Mouse (Mus musculus) left cerebral cortex, postnatal 14 days (tissue): ENCODE measurements at regions not wholly inside any gene's neighbourhood (a gene's known extent, or its start where the extent isn't known, plus 50 kb on each side); places are given as distances from the start of the nearest gene placed in this dataset.

ENCODE experiments used
- DNase-seq, 2 experiments: peaks; one replicate each; pipeline ENCODE4 v3.0.0; 2021 to 2022; ENCODE audit warnings: low spot score in 2 of 2, mixed read lengths in 1 of 2
- intact Hi-C: fragments of 180-260 bp; cut with DNase I; formaldehyde crosslinking; loops from one replicate; pipeline ENCODE4 v1.15.1; 2025

DNA sequence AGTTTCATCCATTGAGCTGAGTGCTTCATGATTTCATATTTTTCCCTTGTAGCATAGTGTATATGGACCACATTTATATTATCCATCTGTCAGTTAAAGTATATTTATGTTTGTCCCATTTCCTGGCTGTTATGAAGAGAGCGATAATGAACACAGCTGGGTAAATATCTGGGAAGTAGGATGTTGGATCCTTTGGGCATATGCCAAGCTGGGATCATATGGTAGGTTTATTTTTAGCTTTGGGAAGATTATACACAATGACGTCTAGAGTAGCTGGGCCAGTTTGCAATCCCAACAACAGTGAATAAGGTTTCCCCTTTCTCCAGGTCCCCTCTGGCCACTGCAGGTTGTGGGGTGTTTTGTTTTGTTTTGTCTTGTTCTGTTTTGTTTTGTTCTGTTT lies 164.5 kb downstream of the Gm765 start:
- intact Hi-C loops = no loop called here
- peak in 1 of 2 experiments; percentile 3 for DNase-seq

DNA sequence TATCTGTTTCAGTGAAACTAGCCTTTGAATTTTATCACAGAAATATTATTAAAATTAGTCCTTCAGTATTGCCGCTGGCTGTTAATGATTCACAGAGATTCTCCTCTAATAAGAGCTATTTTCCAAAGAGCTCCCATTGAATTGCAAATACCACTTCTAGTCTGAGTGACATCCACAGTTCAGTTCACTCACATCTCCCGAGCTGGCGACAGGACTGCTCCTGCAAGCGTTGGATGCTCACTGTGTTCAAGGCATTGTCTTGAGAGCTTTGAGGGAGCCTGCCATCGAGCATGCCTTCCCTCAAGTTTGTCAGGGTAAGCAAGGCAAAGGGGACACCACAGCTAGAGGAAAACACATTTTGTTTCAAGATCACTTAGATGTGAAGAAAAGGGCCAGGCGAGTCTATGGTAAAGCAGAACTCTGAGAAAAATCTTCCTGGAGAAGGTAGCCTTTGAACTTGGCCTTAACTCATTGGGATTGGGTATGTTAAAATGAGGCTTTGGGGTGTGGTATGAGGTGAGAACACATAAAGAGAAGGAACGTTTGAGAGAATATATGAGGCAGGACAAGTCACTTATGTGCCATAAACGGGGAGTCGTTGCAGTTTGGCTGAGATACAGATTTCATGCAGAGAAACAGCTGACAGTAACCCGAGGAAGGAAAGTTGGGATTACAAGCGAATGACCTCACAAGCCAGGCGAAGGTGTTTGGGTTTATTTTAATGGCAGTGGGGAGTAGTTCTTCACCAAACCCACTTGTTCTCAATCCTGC lies 193.3 kb downstream of the Gm765 start:
- intact Hi-C loops = no loop called here
- no peak for DNase-seq

DNA sequence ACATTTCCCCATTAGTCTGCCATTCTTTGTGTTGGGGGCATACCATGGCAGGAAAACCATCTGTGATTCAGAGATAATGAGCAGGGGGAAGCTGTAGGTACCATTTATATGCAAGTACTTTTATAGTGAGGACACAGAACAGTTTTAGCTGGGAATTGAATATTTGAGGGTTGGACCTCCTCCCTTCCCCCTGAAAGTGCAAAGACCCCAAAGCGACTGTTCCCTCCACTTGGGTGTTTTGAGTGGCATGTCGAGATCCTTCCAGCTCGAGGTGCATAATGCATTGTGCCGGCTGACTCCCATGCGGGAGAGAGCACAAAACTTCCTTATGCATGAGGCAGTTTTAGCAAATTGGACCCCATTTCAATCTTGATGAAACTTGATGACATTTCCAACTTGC lies 194.7 kb downstream of the Gm765 start:
- intact Hi-C loops = no loop called here
- DNase-seq = no peak

DNA sequence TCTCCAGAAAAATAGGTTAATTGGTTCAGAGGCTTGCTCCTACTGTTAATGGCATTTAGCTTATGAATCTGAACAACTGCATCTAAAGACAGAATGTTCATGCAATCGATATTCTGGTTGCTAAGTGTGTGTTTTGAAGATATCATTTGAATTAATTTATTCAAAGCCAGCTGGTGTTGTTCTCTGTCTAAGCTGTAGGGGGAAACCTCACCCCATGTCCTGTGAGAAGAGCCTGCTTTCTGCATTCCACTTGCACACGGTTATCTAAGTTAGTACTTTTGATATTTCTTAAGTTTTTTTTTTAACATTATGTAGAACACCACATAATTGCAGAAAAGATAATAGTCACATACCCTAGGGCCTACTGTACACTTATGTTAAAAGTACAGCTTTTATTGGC lies 209.6 kb downstream of the Gm765 start:
- peak; percentile 76 to 78 for DNase-seq
- intact Hi-C loops = loop anchor here (1.0 to 10.0 kb wide), 3 partner anchors 122 to 392 kb away; no protein-coding TSS in a partner anchor

DNA sequence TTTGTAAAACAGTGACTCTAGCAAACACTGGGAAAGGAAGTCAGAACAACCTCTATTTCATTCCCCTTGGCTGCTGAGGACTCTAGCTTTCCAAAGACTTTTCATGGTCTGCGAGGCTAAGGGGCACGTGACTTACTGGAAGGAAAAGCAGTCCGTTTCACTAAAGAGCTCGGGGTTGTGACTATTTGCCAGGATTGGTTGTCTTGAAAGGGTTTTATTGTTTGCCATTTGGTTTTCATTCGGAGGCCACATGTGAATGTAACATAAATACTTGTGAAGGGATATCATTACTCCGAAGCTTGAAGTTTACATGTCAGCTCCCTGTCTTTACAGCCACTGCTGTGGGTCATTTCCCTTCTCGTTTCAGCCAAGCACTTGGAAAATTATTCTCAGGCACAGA lies 217.1 kb downstream of the Gm765 start:
- no peak for DNase-seq
- intact Hi-C loops = no loop called here

DNA sequence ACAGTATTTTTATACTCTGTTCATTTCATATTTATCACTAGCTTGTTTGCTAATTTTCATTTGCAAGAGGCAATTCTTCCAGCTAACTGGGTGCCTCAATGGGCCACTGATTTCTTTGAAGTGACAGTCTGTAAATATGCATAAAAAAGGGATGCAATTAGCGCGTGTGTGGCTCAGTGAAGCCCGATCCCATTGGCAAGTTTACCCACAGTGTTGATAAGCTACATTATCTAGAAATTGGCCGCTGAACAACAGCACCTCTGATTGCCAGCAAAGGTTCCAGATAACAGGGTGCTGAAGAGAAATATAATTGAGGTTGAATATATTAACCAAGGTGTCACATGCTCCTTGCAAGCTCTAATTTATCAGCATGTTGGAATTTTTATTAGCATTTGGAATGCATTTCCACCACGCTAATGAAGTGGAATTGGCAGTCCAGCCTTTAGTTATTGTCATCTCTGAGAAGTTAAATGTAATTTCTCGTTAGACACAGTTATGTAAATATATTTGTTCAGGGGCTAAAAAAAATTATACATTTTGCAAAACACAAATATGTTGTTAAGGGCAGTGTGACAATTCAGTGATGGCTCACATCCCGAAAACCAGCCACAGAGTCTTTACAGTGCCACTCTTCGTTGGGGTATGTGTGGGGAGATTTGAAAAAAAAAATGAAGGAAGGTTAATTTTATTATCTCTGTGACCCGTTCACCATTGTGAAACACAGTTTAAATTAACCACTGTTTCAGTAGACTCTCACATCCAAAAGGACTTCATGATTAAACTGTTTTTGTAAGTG lies 224.0 kb downstream of the Gm765 start:
- DNase-seq = no peak
- intact Hi-C loops = no loop called here

DNA sequence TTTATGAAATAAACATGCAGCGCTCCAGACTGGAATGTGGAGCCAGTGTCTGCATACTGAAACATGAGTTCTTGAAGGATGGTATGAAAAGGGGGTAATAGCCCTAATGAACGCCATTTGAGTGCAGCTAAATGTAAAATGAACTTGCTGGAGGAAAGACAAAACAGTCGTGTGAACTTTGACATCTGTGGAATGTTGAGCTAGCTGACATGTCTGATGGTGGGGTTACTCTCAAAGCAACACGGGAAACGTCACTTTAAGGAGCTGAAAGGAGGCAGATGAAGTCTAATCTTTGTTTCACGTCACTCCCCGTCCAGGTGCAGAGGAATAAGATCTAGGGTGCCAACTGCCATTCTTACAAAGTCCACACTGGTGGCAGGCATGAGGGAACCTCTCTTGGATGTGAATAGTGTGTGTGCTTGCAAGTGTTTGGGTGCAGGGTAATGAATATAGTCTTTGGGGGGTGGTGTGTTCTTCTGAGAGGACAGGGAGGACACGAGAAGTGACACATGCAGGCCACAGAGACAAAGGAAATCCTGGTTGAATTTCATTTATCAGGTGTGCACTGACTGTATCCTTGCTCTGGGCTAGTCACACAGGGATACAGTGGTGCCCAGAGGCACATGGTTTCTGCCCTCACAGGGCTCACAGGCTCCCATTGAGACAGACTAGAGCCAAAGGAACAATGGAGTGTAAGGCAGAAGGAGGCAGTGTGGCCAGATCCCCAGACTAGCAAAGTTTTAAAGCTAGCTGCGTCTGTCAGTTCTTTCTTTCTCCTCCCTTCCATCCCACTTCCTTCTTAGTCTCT lies 228.0 kb downstream of the Gm765 start:
- DNase-seq = no peak
- intact Hi-C loops = no loop called here

DNA sequence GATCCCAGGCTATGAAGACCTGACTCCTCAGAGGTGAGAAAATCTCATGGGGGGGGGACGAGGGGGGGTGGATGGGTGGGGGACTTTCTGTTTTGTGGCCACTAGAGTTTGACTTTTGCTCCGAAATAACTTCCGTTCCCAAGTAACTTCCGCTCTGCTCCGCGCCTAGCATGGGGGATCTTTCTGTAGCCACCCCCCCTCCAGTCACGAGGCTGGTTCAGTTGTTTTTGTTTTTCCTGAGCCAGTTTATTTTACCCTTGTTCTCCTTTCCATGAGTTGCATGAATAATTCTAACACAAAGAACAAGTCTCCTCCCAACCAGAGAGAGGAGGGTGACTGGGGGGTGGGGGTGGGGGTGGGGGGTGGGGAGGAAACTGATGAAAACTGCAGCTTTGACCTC lies 228.8 kb downstream of the Gm765 start:
- intact Hi-C loops = no loop called here
- no peak for DNase-seq

DNA sequence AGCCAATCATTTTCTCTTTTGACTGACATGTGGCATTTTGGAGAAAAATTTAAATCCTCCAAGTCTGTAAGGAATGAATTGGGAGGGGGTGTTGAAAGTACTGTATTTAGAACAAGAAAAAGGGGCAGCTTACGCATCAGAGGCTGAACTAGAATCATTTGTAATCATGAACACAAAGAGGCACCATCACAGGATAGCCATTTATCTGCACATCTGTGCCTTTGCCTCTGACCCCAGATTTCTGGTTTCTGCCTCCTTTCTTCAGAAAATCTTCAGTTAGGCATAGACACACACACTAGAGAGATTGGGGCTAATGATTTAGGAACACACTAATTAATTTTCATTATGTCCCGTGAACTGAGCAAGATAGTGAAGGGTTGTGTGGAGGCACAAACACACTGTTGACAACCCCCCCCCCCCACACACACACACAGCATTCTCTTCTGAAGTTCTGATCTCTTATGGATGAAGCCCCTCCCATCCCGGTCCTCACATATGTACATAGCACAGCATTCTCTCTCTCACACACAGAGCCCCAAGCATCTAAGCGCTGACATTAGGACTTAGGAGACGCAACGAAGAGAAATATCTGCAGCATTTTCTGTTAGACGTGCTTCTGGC lies 229.9 kb downstream of the Gm765 start:
- intact Hi-C loops = no loop called here

DNA sequence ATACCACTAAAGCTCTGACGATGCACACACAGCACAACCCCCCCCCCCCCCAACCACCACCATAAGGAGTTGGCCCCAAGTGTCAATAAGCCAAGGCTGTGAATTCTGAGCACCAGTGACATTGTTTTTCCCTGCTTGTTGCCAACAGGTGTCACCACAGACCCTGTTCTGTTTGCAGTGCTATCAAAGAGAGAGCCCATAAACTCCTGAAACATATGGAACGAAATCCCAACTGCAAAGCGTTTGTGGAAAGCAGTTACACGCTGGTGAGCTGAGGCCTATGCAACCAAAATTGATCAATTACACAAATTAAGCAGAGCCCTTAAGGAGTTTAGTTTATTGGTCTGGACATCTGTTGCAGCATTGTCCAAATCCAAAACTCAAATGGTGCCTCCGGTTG lies 235.4 kb downstream of the Gm765 start:
- intact Hi-C loops = loop anchor here (5.0 to 10.0 kb wide), 3 partner anchors 275 to 1495 kb away; no protein-coding TSS in a partner anchor
- DNase-seq = no peak

More for the DNA sequence above, 229.9 kb downstream of the Gm765 start:
- no peak for DNase-seq

DNA sequence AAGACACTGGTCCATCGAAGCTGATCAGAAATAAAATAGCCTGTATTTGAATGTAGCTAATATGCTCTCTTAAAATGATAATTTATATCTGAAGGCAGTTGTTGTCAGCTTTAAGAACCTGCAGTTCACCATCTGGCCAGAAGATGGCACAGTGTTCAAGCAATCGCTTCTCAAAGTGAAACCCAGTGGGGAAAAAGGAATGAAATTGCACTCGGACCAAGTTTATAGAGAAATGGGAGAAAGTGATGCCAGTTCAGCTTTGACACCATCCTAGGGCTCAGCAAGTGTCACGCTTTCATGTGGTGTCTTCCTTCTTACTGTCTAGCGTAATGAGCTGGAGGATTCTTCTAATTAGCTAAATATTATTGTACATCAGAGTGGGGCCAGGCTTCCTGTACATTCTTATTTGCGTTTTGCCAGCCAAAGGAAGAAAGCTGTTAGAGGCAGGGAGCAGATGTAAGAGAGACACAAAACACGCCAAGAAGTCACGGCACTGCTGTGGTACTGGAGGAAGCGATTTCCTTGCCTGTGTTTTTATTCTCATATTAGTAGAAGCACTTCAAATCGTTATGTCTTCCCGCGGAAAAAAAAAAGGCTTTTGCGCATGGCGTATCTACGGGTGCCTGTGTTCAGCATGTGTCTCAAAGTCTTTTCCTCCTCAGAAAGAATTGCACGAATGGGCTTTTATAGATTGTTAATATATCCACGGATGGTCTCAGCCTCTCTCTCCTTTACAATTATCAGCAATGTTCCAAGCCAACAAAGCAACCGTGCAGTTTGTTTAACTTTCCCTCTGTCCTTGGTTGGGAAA lies 237.1 kb downstream of the Gm765 start:
- intact Hi-C loops = loop anchor here (5.0 to 10.0 kb wide), 3 partner anchors 277 to 1497 kb away; no protein-coding TSS in a partner anchor
- peak; percentile 87 to 94 for DNase-seq

DNA sequence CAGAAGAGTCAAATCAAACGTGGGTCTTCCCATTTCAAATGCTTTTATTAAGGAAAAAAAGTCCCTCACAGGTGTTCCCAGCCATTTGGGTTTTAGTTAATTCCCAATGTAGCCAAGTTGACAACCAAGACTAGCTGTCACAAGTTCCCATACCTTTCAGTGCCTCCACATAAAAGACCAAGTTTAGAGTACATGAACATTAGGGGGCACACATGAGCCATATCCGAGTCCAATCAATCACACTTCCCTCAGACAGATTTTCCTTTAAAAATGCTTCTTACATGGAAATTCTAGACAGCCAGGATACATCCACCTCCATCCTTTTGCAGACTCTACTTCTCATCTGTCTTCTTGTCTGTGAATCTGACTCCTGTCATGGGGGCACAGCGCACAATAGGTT lies 238.1 kb downstream of the Gm765 start:
- intact Hi-C loops = loop anchor here (10.0 kb wide), 1 partner anchor 920 kb away; no protein-coding TSS in a partner anchor
- no peak for DNase-seq

DNA sequence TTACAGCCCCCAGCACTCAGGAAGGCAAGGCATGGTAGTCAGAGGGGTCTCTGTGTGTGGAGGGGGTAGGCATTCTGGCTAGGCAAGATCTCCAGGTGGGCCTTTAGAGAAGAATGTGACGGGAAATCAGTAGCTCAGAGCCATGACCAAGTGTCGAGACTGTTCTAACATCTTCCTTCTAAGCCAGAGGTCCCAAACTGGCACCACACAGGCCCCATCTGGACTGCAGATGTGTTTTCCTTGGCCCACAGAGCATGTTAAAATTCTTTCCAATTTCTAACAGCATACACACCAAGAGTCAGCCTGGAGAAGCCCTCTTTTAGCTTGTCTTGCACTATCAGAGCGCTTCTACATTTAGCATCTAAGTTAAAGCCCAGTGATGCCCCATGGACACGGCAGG lies 241.5 kb downstream of the Gm765 start:
- DNase-seq = no peak
- intact Hi-C loops = loop anchor here (10.0 kb wide), 1 partner anchor 924 kb away; no protein-coding TSS in a partner anchor

DNA sequence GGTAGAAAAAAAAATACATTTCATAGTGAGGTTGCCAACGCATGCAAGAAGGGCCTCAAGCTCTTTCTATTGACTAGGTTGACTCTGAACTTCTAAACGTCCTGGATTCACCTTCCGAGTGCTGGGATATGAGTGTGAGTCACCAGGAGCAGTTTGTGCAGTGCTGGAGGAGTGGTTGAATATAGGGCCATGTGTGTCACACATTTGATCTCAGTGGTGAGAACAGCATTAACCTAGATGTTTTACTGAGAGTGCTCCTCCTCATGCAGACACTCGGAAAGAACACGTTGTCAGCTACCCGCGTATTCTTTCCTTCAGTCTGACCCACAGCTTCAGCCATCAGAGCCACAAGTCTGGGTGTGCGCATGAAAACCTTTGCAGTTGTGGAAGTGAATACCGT lies 243.4 kb downstream of the Gm765 start:
- intact Hi-C loops = no loop called here
- no peak for DNase-seq

DNA sequence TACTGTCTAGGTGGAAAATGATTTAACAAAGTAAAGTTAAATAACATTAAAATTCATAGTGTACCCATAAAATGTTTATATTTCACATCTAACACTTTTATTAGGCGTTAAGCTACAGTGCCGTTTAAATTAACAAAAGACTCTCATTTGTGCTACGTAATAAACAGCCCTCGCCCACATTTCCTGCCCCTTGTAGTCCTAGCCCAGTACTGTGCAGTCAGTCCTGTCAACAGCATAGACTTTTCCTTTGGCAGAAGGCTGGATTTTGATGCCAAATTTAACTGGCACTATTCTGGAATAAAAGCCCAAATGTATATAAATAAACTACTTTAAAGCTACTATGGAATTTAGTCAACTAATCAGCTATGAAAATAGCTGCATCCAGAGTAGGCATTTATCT lies 247.3 kb downstream of the Gm765 start:
- intact Hi-C loops = no loop called here
- DNase-seq = no peak

DNA sequence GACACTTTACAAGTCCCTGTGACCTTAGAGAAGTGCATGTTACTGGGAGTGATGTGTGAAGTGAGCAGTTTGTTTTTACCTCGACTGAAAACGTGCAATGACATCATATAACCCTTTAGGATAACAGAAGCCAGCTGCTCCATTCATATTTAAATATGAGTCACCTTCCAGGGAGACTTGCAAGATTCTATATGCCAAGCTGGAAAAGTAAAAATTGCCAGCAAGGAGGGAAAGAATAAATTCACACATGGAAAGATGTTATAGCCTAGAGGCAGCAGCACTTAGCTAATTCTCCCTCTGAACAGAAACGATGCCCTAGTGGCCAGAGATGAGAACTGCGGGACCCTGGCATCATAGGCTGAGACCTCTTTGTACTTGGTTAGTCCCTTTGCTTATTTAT lies 253.4 kb downstream of the Gm765 start:
- peak; percentile 52 to 81 for DNase-seq
- intact Hi-C loops = no loop called here

DNA sequence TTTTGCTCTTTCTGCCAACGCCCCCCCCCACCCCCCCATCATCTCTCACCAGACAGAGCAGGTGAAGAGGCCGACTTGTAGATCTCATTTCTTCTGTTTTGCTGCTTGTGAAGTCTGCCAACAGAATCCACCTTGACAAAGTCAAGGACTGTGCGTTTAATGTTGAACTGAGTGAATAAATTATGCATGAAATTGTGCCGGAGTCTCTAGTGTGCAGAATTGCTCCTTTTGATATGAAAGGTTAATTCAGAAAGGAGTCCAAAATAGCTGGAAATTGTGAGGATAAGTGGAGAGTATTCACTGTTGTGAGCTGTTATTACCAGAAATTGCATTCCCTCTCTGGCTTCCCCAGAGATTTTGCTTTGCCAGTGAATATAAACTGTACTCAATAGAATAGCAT lies 262.5 kb downstream of the Gm765 start:
- intact Hi-C loops = no loop called here
- no peak for DNase-seq
